Mouse (Mus musculus) liver, embryonic 18 days (tissue): ENCODE data around the gene Hectd4. TPM values are rescaled to one million over a fixed set of nuclear protein-coding genes. Genes with fewer than 3 reads are reported as not detected.

ENCODE experiments used
- polyA plus RNA-seq: library from polyadenylated mRNA; depleted of rRNA; stranded (reverse); fragments of >200 nt; gene quantifications from 2 replicates; pipeline ENCODE4 v1.2.3, GENCODE M21; 2012; rRNA removed

The Hectd4 gene
- 8.1 and 10.3 TPM in 2 replicates for polyA plus RNA-seq

GRCm38 (mm10) chr5:121219980-121220731 lies at the start of gene Hectd4:
Gene Hectd4 (plus strand): TSS chr5:121220219.

DNA sequence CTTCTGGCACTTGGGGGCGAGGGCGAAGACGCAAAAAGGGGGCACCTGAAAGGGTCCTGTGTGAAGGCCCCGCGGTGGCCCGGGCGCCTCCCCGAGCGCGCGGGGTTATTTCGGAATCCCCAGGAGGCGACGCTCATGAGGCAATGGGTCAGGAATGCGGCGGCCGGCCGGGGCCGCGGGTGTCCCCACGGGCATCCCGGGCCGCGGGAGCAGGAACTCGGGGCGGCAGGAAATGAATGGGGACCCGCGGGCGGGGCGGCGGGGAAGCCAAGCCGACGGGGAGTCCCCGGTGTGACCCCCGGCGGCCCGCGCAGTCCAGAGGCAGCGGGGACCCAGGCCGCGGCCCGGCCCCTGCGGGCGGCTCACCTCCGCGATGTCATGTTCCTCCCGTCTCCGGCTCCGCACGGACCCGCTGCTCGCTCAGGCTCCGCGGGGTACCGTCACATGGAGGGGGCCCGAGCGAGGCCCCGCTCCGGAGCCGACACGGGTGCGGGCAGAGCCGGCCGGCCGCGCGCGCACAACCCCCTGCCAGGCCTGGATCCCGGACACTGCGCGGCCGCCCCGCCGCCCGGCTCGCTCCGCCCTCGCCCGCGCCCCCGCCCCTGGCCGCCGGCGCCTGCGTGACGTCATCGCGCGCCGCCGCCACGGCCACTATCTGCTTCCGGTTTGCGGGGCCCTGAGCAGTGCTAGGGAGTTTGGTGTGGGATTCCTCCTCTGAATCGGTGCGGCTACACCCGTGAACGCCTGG lies 29.0 kb upstream of the Hectd4 start, which contains the start of gene Ptpn11:
Gene Ptpn11 (minus strand): TSS at position 562 of the 748 bp plus-strand sequence.

GRCm38 (mm10) chr5:121204132-121205089 lies 15.6 kb upstream of the Hectd4 start, which contains the start of gene Rpl6:
Gene Rpl6 (plus strand): TSS chr5:121204481.

GRCm38 (mm10) chr5:121385461-121386119 lies 165.6 kb downstream of the Hectd4 start, which contains the start of gene Trafd1:
Gene Trafd1 (minus strand): TSS chr5:121385632.

DNA sequence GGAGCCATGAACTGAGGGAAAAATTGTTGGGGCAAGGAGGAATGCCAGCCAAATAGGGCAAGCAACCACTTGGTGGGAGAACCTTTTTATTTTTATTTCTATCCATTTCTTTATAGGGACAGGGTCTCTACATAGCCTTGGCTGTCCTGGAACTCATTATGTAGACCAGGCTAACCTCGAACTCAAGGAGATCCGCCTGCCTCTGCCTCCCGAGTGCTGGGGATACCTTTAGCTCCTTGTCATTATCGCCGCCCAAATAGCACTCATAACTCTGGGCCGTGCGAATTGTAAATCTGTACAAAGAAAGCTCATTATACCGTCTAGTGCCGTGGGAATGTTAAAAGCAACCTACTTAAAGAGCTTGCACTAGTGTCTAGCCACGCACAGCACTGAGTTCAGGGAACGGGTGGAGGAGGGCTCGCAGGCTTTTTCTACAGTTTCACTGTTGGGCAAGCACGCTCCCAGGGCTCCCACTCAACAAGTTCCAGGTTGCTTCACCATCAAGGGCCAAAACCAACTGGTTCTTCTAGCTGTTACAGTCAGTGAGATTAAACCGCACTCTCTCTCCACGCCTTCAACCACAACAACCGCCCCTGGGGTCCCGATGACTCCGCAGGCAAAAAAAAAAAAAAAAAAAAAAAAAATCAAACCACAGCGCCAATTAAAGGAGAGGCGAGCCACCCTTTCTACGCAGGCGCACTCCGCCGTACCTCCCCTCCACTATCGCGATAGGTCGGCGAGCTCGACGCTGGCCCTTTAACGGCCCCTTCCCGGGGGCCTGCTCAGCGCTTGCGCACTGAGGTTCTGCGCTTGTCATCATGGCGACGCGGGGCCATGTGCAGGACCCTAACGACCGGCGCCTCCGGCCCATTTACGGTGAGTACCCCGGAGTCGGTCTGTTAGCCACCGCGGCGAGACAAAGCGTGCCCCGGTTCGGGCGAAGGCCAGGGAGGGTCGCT lies 177.4 kb downstream of the Hectd4 start, which contains the start of gene Naa25:
Gene Naa25 (plus strand): TSS at position 750 of the 959 bp plus-strand sequence.

Other genes starting within 250 kb of the Hectd4 start
- gene Rph3a, start 210.1 kb upstream of the Hectd4 start, polyA plus RNA-seq, result 0.01 and 0.02 TPM in 2 replicates
- gene Ptpn11, start 28.8 kb upstream of the Hectd4 start, polyA plus RNA-seq, result 11.6 and 12.9 TPM in 2 replicates
- gene Rpl6, start 15.7 kb upstream of the Hectd4 start, polyA plus RNA-seq, result 480 and 528 TPM in 2 replicates
- gene Trafd1, start 165.4 kb downstream of the Hectd4 start, polyA plus RNA-seq, result 36.8 and 38.5 TPM in 2 replicates
- gene Naa25, start 177.7 kb downstream of the Hectd4 start, polyA plus RNA-seq, result 7.0 and 7.6 TPM in 2 replicates
- 0.93 and 0.95 TPM in 2 replicates for gene Tmem116, start 231.7 kb downstream of the Hectd4 start, polyA plus RNA-seq
- 57.0 and 61.3 TPM in 2 replicates for gene Erp29, start 232.3 kb downstream of the Hectd4 start, polyA plus RNA-seq